Mouse (Mus musculus): ENCODE data around the gene Rab3ip.

- no peak for TF ChIP-seq POLR2A (IDR thresholded peaks at IDR 0.05; ENCODE audit: borderline replicate concordance, control insufficient read depth, low read depth, low read length)
- TF ChIP-seq CTCF (IDR thresholded peaks at IDR 0.05; ENCODE audit: control insufficient read depth, insufficient read depth, low read length) = no peak
Observed at GRCm38 (mm10) chr10:116980273-116980672, 29.7 kb upstream of the Rab3ip start.
